Mouse (Mus musculus): ENCODE results near the gene Zc3h18. TPM values are rescaled to one million over a fixed set of nuclear protein-coding genes. Genes with fewer than 3 reads are reported as not detected.

The Zc3h18 gene
- polyA plus RNA-seq (2014; fragmentation: Illumina TruSeq; extraction: RNeasy Lipid Tissue Mini Kit (QIAGEN cat#74804); ENCODE audit: low read depth, low replicate concordance), result 13.2 TPM

GRCm38 (mm10) chr8:122376365-122377231 is at the start of gene Zc3h18:
Gene Zc3h18 (plus strand): TSS chr8:122376609.

GRCm38 (mm10) chr8:122360696-122361416 is 15.6 kb upstream of the Zc3h18 start, which contains the start of gene Trhr2:
Gene Trhr2 (minus strand): TSS chr8:122360746.

GRCm38 (mm10) chr8:122421376-122422070 is 45.1 kb downstream of the Zc3h18 start, which contains the start of gene Il17c:
Gene Il17c (plus strand): TSS chr8:122422020.

GRCm38 (mm10) chr8:122432443-122433268 is 56.2 kb downstream of the Zc3h18 start, which contains the start of gene Cyba:
Gene Cyba (minus strand): TSS chr8:122432930.

GRCm38 (mm10) chr8:122443262-122444006 is 67.0 kb downstream of the Zc3h18 start, which contains the start of gene Mvd:
Gene Mvd (minus strand): TSS chr8:122443422.

GRCm38 (mm10) chr8:122460524-122461472 is 84.4 kb downstream of the Zc3h18 start, which contains the start of gene Snai3:
Gene Snai3 (minus strand): TSS chr8:122460733.

Other genes starting within 250 kb of the Zc3h18 start
- gene Zfpm1, start 94.5 kb upstream of the Zc3h18 start, polyA plus RNA-seq (2014; fragmentation: Illumina TruSeq; extraction: RNeasy Lipid Tissue Mini Kit (QIAGEN cat#74804); ENCODE audit: low read depth, low replicate concordance), result not detected
- gene Trhr2, start 15.9 kb upstream of the Zc3h18 start, polyA plus RNA-seq (2014; fragmentation: Illumina TruSeq; extraction: RNeasy Lipid Tissue Mini Kit (QIAGEN cat#74804); ENCODE audit: low read depth, low replicate concordance), result not detected
- gene Il17c, start 45.4 kb downstream of the Zc3h18 start, polyA plus RNA-seq (2014; fragmentation: Illumina TruSeq; extraction: RNeasy Lipid Tissue Mini Kit (QIAGEN cat#74804); ENCODE audit: low read depth, low replicate concordance), result not detected
- gene Cyba, start 56.3 kb downstream of the Zc3h18 start, polyA plus RNA-seq (2014; fragmentation: Illumina TruSeq; extraction: RNeasy Lipid Tissue Mini Kit (QIAGEN cat#74804); ENCODE audit: low read depth, low replicate concordance), result not detected
- gene Mvd, start 66.8 kb downstream of the Zc3h18 start, polyA plus RNA-seq (2014; fragmentation: Illumina TruSeq; extraction: RNeasy Lipid Tissue Mini Kit (QIAGEN cat#74804); ENCODE audit: low read depth, low replicate concordance), result not detected
- not detected for gene Snai3, start 84.1 kb downstream of the Zc3h18 start, polyA plus RNA-seq (2014; fragmentation: Illumina TruSeq; extraction: RNeasy Lipid Tissue Mini Kit (QIAGEN cat#74804); ENCODE audit: low read depth, low replicate concordance)
- gene Rnf166, start 99.5 kb downstream of the Zc3h18 start, polyA plus RNA-seq (2014; fragmentation: Illumina TruSeq; extraction: RNeasy Lipid Tissue Mini Kit (QIAGEN cat#74804); ENCODE audit: low read depth, low replicate concordance), result 25.4 TPM
- gene Ctu2, start 99.5 kb downstream of the Zc3h18 start, polyA plus RNA-seq (2014; fragmentation: Illumina TruSeq; extraction: RNeasy Lipid Tissue Mini Kit (QIAGEN cat#74804); ENCODE audit: low read depth, low replicate concordance), result not detected
- 0.52 TPM for gene Piezo1, start 174.7 kb downstream of the Zc3h18 start, polyA plus RNA-seq (2014; fragmentation: Illumina TruSeq; extraction: RNeasy Lipid Tissue Mini Kit (QIAGEN cat#74804); ENCODE audit: low read depth, low replicate concordance)
- gene Cdt1, start 191.4 kb downstream of the Zc3h18 start, polyA plus RNA-seq (2014; fragmentation: Illumina TruSeq; extraction: RNeasy Lipid Tissue Mini Kit (QIAGEN cat#74804); ENCODE audit: low read depth, low replicate concordance), result 0.35 TPM
- not detected for gene Aprt, start 200.3 kb downstream of the Zc3h18 start, polyA plus RNA-seq (2014; fragmentation: Illumina TruSeq; extraction: RNeasy Lipid Tissue Mini Kit (QIAGEN cat#74804); ENCODE audit: low read depth, low replicate concordance)
- gene Galns, start 234.9 kb downstream of the Zc3h18 start, polyA plus RNA-seq (2014; fragmentation: Illumina TruSeq; extraction: RNeasy Lipid Tissue Mini Kit (QIAGEN cat#74804); ENCODE audit: low read depth, low replicate concordance), result 0.93 TPM
- gene Trappc2l, start 235.0 kb downstream of the Zc3h18 start, polyA plus RNA-seq (2014; fragmentation: Illumina TruSeq; extraction: RNeasy Lipid Tissue Mini Kit (QIAGEN cat#74804); ENCODE audit: low read depth, low replicate concordance), result 5.4 TPM
- gene Pabpn1l, start 246.1 kb downstream of the Zc3h18 start, polyA plus RNA-seq (2014; fragmentation: Illumina TruSeq; extraction: RNeasy Lipid Tissue Mini Kit (QIAGEN cat#74804); ENCODE audit: low read depth, low replicate concordance), result not detected